Mouse (Mus musculus) heart, postnatal 0 days (tissue): ENCODE data around the gene Fign. TPM values are rescaled to one million over a fixed set of nuclear protein-coding genes. Genes with fewer than 3 reads are reported as not detected.
A peak's percentile ranks its signal among the peaks of the same experiment; 100 is the strongest.

ENCODE experiments used
- ATAC-seq: fragments of 200-750 bp; cut with Nextera tagmentation; 2 replicates; pipeline ENCODE4 v1.8.0; 2017; ENCODE audit warnings: low read depth, moderate number of reproducible peaks, moderate library complexity; ENCODE audit not compliant: insufficient read depth
- DNase-seq: peaks from one replicate; pipeline ENCODE4 v3.0.0-alpha.2; 2016; ENCODE audit warnings: low spot score
- H3K27ac ChIP-seq: fragments of 300-500 bp; sonication (generic); 2 replicates; pipeline ENCODE4 v1.5.1; 2014; ENCODE audit warnings: low read depth, mild to moderate bottlenecking
- H3K27me3 ChIP-seq: fragments of 300-500 bp; sonication (generic); 2 replicates; pipeline ENCODE4 v1.6.1; 2014; ENCODE audit warnings: low read length, mixed read lengths; ENCODE audit not compliant: control insufficient read depth, insufficient read depth
- H3K36me3 ChIP-seq: fragments of 300-500 bp; sonication (generic); replicated peaks from 2 replicates; pipeline ENCODE4 v1.6.1; 2014; ENCODE audit warnings: low read length, mixed read lengths; ENCODE audit not compliant: control insufficient read depth, insufficient read depth
- H3K4me1 ChIP-seq: fragments of 300-500 bp; sonication (generic); 2 replicates; pipeline ENCODE4 v1.6.1; 2014; ENCODE audit warnings: antibody characterized with exemption; ENCODE audit not compliant: control insufficient read depth, insufficient read depth
- H3K4me2 ChIP-seq: fragments of 300-500 bp; sonication (generic); 2 replicates; pipeline ENCODE4 v1.6.1; 2014; ENCODE audit warnings: low read depth, mild to moderate bottlenecking, low read length, moderate library complexity
- H3K4me3 ChIP-seq: fragments of 300-500 bp; sonication (generic); 2 replicates; pipeline ENCODE4 v1.5.1; 2014; ENCODE audit warnings: low read depth, low read length
- H3K9ac ChIP-seq: fragments of 300-500 bp; sonication (generic); replicated peaks from 2 replicates; pipeline ENCODE4 v1.6.1; 2014; ENCODE audit warnings: low read depth, low read length, mixed read lengths
- H3K9me3 ChIP-seq: fragments of 300-500 bp; sonication (generic); replicated peaks from 2 replicates; pipeline ENCODE4 v1.6.1; 2016; ENCODE audit warnings: low read length; ENCODE audit not compliant: control insufficient read depth
- CTCF ChIP-seq: IDR thresholded peaks from 2 replicates; pipeline ENCODE4 v1.5.1; 2016; ENCODE audit warnings: antibody characterized with exemption, control low read depth, low read depth
- EP300 ChIP-seq: IDR thresholded peaks from 2 replicates; pipeline ENCODE4 v1.6.1; 2016; ENCODE audit warnings: antibody characterized with exemption, low read depth
- whole genome bisulfite sequencing: fragments of 180-500 bp; shearing (Covaris S2); extraction: QIAGEN DNeasy Blood & Tissue Kit; methylation state at CpG from one replicate; pipeline ENCODE4 v1.1.7; 2014; 5-methylcytosine and 5-hydroxymethylcytosine counted together
- polyA plus RNA-seq: library from polyadenylated mRNA; unstranded; fragments of >200 nt; fragmentation: Nextera tagmentation; extraction: Ambion mirVana; gene quantifications from 2 replicates; pipeline ENCODE4 v1.2.1, GENCODE M21; 2015
- total RNA-seq: library from RNA; depleted of rRNA; stranded (reverse); fragments of >200 nt; gene quantifications from 2 replicates; pipeline ENCODE4 v1.2.3, GENCODE M21; 2014; ENCODE audit warnings: low replicate concordance

The Fign gene
- total and polyA plus RNA-seq, 2 experiments from 2014 or later, result 5.2 to 6.4 TPM

DNA sequence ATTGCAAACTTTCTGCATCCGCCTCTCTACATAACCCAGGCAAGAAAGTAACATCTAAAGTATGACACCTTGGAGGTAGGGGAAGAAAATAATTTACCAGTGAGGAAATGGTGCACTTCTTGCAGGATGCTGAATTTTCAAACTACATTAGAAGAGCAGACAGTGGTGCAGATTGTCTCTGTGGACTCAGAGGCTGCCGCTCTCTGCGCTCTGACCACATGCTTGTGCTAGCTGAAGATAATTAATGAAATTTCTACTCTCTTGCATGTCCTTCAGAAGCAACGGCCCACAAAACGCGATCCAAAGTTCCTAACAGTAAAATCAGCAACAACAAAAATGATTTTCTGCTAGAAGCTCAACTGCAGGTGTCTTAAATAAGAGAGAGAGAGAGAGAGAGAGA is 4.8 kb downstream of the Fign start:
- no peak for ATAC-seq
- H3K27ac ChIP-seq, result peak overlapping the region; percentile 25; the same call in 1 of the 2 replicates
- TF ChIP-seq CTCF (no peak), EP300 (no peak)
- no peak overlapping the region; the same call in 1 of the 2 replicates for H3K4me3 ChIP-seq
- DNase-seq, result peak; percentile 4
- no peak overlapping the region for H3K9ac ChIP-seq
- H3K36me3 ChIP-seq, result no peaks in the 10 kb centered on the region
- 53% methylated on average over 6 of the region's 6 CpGs for WGBS
- H3K9me3 ChIP-seq, result no peaks in the 10 kb centered on the region
- H3K4me1 ChIP-seq, result 0 out of 2 replicates have a peak, but pooled peaks cover 5% of the 10 kb centered on the region
- H3K4me2 ChIP-seq, result peak overlapping the region; percentile 47
- H3K27me3 ChIP-seq, result no peaks in the 10 kb centered on the region

DNA sequence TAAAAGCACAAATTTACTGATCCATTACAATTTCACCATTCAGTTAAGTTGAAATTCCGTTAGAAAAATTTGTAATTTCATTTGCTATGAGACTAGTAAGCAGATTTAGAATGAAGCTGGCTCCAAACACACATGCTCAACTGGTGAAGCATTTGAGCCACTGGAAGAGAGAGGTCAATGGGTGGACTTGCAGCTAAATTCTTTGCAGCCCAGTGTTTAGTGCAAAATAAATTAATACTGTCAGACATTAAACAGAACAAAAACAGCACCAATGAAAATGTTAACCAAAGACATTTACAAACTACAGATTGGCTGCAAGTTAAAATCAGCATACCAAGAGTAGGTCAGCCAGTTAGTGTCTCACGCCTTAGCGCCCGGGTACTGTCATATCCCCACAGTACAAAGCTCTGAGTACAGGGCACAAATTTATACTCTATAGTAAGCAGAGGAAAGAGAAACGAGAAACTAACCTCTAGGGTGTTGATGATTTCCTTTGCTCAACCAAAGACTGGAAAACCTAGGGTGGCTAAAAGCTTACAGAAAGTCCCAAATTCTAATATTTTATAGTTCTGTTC is 13.9 kb downstream of the Fign start:
- H3K4me2 ChIP-seq, result no peak overlapping the region
- no peak for TF ChIP-seq EP300
- TF ChIP-seq CTCF, result no peak
- H3K36me3 ChIP-seq, result no peaks in the 10 kb centered on the region
- WGBS, result 73% methylated on average over 5 of the region's 5 CpGs
- no peak overlapping the region for H3K9ac ChIP-seq
- H3K27me3 ChIP-seq, result no peaks in the 10 kb centered on the region
- H3K27ac ChIP-seq, result no peak overlapping the region
- H3K4me1 ChIP-seq, result peaks cover 9% of the 10 kb centered on the region
- H3K9me3 ChIP-seq, result no peaks in the 10 kb centered on the region
- DNase-seq, result peak; percentile 5
- H3K4me3 ChIP-seq, result no peak overlapping the region
- ATAC-seq, result no peak

DNA sequence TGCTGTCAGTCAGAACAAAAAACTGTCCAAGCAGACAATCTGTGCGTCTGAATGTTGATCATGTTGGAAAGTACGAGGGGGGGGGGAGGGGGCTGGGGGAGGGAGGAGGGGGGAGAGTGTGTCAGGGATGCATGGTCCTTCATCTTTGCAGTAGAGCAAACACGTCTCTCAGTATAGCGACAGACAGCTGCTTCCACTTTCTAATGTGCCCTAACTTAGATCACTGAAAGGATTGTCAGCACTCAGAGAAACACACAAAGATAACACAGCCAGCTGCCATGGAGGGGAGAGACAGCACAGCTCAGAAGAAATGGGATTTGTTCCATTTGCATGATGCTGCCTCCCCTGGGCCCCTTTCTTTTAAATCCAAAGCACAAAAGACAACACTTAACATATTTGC is 18.1 kb downstream of the Fign start:
- Histone ChIP-seq H3K9me3 (no peaks in the 10 kb centered on the region), H3K27ac (no peak overlapping the region), H3K4me3 (no peak overlapping the region), H3K9ac (no peak overlapping the region), H3K27me3 (no peaks in the 10 kb centered on the region), H3K4me2 (peak overlapping the region; percentile 18; the same call in 1 of the 2 replicates), H3K36me3 (no peaks in the 10 kb centered on the region), H3K4me1 (peaks cover 13% of the 10 kb centered on the region)
- peak; percentile 36; the same call in 1 of the 2 replicates for ATAC-seq
- TF ChIP-seq CTCF (no peak), EP300 (no peak)
- no peak for DNase-seq
- 14% methylated on average over 4 of the region's 4 CpGs for WGBS

DNA sequence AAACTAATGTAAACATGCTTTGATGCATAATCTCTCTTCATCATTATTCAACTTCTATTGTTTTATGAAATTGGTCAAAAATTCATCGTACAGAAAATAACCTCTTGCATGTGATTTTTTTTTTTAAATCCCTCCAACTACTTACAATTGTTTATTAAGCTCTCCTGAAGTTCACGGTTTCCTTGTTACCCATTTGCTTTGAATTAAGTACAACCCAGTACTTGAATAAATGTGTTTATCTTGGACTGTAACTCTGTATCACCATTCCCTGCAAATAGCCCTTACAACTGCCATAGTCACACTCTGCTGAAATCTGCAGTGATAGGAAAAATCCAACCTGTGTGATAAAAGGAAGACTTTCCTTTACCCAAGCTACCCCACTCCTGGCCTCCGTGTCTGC is 19.3 kb downstream of the Fign start:
- Histone ChIP-seq H3K27ac (no peak overlapping the region), H3K9me3 (no peaks in the 10 kb centered on the region), H3K9ac (no peak overlapping the region), H3K4me2 (no peak overlapping the region), H3K4me3 (no peak overlapping the region), H3K4me1 (peaks cover 13% of the 10 kb centered on the region), H3K27me3 (no peaks in the 10 kb centered on the region), H3K36me3 (no peaks in the 10 kb centered on the region)
- WGBS, result 59% methylated on average over 3 of the region's 3 CpGs
- no peak for DNase-seq
- no peak for TF ChIP-seq CTCF
- ATAC-seq, result no peak

DNA sequence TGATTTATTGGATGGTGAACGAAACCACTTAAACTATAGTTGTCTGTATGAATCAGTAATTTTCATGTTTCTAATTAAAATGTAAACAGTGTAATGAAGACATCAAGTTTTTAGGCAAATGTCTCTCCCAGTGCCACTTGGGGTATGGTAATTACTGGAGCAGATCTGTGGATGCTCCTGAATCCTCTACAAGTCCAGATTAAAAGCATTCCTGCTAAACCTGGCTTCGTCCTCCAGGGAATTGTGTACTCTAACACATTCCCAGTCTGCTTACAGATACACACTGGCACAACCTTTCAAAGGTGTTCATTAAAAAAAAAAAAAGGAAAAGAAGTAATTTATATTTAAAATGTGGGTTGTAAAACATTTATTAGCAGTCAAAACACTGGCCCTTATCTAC is 20.0 kb downstream of the Fign start:
- TF ChIP-seq EP300, result no peak
- TF ChIP-seq CTCF, result no peak
- no peaks in the 10 kb centered on the region for H3K9me3 ChIP-seq
- no peaks in the 10 kb centered on the region for H3K36me3 ChIP-seq
- 83% methylated on average over 2 of the region's 2 CpGs for WGBS
- no peak overlapping the region for H3K27ac ChIP-seq
- H3K4me1 ChIP-seq, result peaks cover 13% of the 10 kb centered on the region
- H3K27me3 ChIP-seq, result no peaks in the 10 kb centered on the region
- DNase-seq (no peak), ATAC-seq (no peak)
- no peak overlapping the region for H3K9ac ChIP-seq
- H3K4me3 ChIP-seq, result no peak overlapping the region
- no peak overlapping the region for H3K4me2 ChIP-seq

DNA sequence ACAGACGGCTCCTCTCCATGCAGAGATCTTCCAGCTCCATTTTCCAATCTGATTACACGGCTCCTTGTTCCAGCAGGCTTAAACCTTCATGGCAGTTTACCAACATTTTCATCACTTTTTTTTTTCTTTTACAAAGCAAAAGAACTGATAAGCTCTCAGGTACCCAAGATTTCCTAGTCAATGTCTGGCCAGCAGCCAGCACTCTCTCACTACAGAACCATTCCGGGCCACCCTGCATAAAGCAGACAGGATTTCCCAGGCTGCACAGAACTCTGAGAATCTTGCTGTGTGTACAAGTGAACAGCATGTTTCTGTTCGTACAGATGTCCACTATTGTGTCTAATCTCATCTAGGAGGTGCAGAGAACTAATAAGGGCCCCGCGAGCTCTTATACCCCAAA is 22.0 kb downstream of the Fign start:
- ATAC-seq, result no peak
- no peaks in the 10 kb centered on the region for H3K27me3 ChIP-seq
- no peaks in the 10 kb centered on the region for H3K9me3 ChIP-seq
- peak overlapping the region; percentile 50 for H3K4me2 ChIP-seq
- TF ChIP-seq EP300 (no peak), CTCF (no peak)
- 0 out of 2 replicates have a peak overlapping the region, but pooled peaks have one; percentile 6 for H3K9ac ChIP-seq
- H3K4me3 ChIP-seq, result peak overlapping the region; percentile 25
- peak overlapping the region; percentile 26; the same call in 1 of the 2 replicates for H3K27ac ChIP-seq
- no peak for DNase-seq
- no peaks in the 10 kb centered on the region for H3K36me3 ChIP-seq
- WGBS, result 23% methylated on average over 6 of the region's 6 CpGs
- H3K4me1 ChIP-seq, result peaks cover 9% of the 10 kb centered on the region
